Mouse (Mus musculus): ENCODE measurements at regions not wholly inside any gene's neighbourhood (a gene's known extent, or its start where the extent isn't known, plus 50 kb on each side); places are given as distances from the start of the nearest gene placed in this dataset.

- DNase-seq: no peak
These were observed 71.4 kb upstream of the Elovl5 start for GRCm38 (mm10) chr9:77845664-77846290.

GRCm38 (mm10) chr9:77848580-77848979 is 68.6 kb upstream of the Elovl5 start:
- no peak for DNase-seq

- no peak for DNase-seq
These were observed 67.8 kb upstream of the Elovl5 start for GRCm38 (mm10) chr9:77849343-77849742.

GRCm38 (mm10) chr9:77851336-77851735 is 65.8 kb upstream of the Elovl5 start:
- no peak for DNase-seq

- DNase-seq: peak in 1 of 2 experiments; percentile 8
These were observed 59.8 kb upstream of the Elovl5 start for GRCm38 (mm10) chr9:77857091-77858058.

GRCm38 (mm10) chr9:77858127-77858794 is 58.9 kb upstream of the Elovl5 start:
- DNase-seq: no peak
